Mouse (Mus musculus) limb, embryonic 13.5 days (tissue): ENCODE results near the gene Arih2. TPM values are rescaled to one million over a fixed set of nuclear protein-coding genes. Genes with fewer than 3 reads are reported as not detected.

Experiments
- ATAC-seq: fragments of 200-750 bp; cut with Nextera tagmentation; 2 replicates; pipeline ENCODE4 v1.8.0; 2017; ENCODE audit warnings: low read depth, moderate number of reproducible peaks, moderate TSS enrichment; ENCODE audit not compliant: low FRiP score
- H3K27ac ChIP-seq: fragments of 300-500 bp; sonication (generic); 2 replicates; pipeline ENCODE4 v1.5.1; 2015; ENCODE audit warnings: inconsistent platforms, mild to moderate bottlenecking, moderate library complexity
- H3K27me3 ChIP-seq: fragments of 300-500 bp; sonication (generic); 2 replicates; pipeline ENCODE4 v1.6.1; 2015; ENCODE audit warnings: mild to moderate bottlenecking, inconsistent platforms
- H3K36me3 ChIP-seq: fragments of 300-500 bp; sonication (generic); 2 replicates; pipeline ENCODE4 v1.6.1; 2015; ENCODE audit warnings: inconsistent platforms, mild to moderate bottlenecking, moderate library complexity
- H3K4me1 ChIP-seq: fragments of 300-500 bp; sonication (generic); 2 replicates; pipeline ENCODE4 v1.6.1; 2015; ENCODE audit warnings: inconsistent platforms
- H3K4me2 ChIP-seq: fragments of 300-500 bp; sonication (generic); replicated peaks from 2 replicates; pipeline ENCODE4 v1.6.1; 2015; ENCODE audit warnings: inconsistent platforms, mild to moderate bottlenecking, moderate library complexity
- H3K4me3 ChIP-seq: fragments of 300-500 bp; sonication (generic); 2 replicates; pipeline ENCODE4 v1.5.1; 2015; ENCODE audit warnings: moderate library complexity, mild to moderate bottlenecking, inconsistent platforms
- H3K9ac ChIP-seq: fragments of 300-500 bp; sonication (generic); 2 replicates; pipeline ENCODE4 v1.6.1; 2015; ENCODE audit warnings: mild to moderate bottlenecking, inconsistent platforms
- H3K9me3 ChIP-seq: fragments of 300-500 bp; sonication (generic); 2 replicates; pipeline ENCODE4 v1.6.1; 2016; ENCODE audit warnings: inconsistent platforms
- WGBS: fragments of 180-500 bp; shearing (Covaris S2); methylation state at CpG from one replicate; pipeline ENCODE4 v1.1.7; 2015; 5-methylcytosine and 5-hydroxymethylcytosine counted together
- polyA plus RNA-seq: library from polyadenylated mRNA; unstranded; fragments of >200 nt; fragmentation: Nextera tagmentation; extraction: Ambion mirVana; gene quantifications from 2 replicates; pipeline ENCODE4 v1.2.1, GENCODE M21; 2015

Arih2 gene
- polyA plus RNA-seq, 1 experiment from 2014 or later = 59.7 TPM

DNA sequence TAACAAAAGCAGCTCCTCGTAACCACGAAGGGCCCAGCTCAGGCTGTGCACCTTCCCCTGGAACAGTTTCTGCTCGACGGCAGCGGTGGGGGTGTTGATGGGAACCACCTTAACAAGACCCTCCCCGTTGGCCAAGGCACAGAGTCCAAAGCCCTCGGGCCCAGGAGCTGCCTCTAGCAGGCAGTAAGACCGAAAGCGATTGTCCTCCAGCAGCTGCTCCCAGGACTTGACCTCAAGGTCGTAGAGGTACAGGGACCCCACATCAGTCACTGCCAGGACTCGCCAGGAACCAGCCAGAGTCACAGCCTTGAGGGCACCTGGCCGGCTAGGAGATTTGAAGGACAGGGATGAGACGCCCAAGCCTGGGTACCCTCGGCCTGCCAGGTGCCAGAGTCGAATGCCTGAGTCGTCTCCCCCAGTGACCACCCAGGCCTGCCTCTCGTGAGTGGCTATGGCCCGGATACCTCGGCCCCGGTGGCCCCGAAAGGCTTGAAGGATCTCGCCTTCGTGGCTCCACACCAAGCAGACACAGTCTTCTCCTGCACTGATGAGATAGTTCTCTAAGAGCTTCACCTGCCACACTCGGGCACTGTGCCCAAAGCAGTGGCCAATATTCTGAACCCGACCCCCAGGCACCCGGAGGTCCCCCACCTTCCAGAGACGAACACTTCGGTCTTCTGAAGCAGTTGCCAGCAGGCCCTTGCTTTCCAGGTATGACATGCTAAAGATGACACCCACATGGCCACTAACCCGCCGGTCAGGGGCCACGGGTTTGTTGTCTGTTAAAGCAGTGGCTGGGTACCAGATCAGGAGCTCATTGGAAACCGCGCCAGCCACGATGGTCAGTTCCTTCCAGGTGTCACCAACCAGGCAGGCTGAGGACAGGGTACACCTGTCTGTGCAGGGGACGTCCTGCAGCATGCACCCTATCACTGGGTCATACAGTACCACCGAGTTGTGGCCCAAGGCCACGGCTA is 73.6 kb downstream of the Arih2 start:
- Histone ChIP-seq H3K4me3 (peak overlapping the region; percentile 81; the same call in 1 of the 2 replicates), H3K4me1 (peaks cover 51% of the 10 kb centered on the region)

GRCm38 (mm10) chr9:108574921-108575320 is 74.3 kb downstream of the Arih2 start:
- Histone ChIP-seq H3K27me3 (no peaks in the 10 kb centered on the region), H3K9me3 (no peaks in the 10 kb centered on the region), H3K9ac (no peak overlapping the region), H3K27ac (no peak overlapping the region), H3K4me1 (peaks cover 57% of the 10 kb centered on the region), H3K4me3 (no peak overlapping the region; the same call in 1 of the 2 replicates), H3K4me2 (no peak overlapping the region), H3K36me3 (peaks cover 61% of the 10 kb centered on the region)
- 91% methylated on average over 12 of the region's 12 CpGs for WGBS
- ATAC-seq = no peak

More for the DNA sequence above, 73.6 kb downstream of the Arih2 start:
- Histone ChIP-seq H3K27ac (no peak overlapping the region), H3K27me3 (no peaks in the 10 kb centered on the region), H3K9ac (0 out of 2 replicates have a peak overlapping the region, but pooled peaks have one; percentile 0), H3K36me3 (peaks cover 60% of the 10 kb centered on the region), H3K4me2 (no peak overlapping the region), H3K9me3 (no peaks in the 10 kb centered on the region)
- WGBS = 85% methylated on average over 37 of the region's 37 CpGs
- ATAC-seq = no peak

DNA sequence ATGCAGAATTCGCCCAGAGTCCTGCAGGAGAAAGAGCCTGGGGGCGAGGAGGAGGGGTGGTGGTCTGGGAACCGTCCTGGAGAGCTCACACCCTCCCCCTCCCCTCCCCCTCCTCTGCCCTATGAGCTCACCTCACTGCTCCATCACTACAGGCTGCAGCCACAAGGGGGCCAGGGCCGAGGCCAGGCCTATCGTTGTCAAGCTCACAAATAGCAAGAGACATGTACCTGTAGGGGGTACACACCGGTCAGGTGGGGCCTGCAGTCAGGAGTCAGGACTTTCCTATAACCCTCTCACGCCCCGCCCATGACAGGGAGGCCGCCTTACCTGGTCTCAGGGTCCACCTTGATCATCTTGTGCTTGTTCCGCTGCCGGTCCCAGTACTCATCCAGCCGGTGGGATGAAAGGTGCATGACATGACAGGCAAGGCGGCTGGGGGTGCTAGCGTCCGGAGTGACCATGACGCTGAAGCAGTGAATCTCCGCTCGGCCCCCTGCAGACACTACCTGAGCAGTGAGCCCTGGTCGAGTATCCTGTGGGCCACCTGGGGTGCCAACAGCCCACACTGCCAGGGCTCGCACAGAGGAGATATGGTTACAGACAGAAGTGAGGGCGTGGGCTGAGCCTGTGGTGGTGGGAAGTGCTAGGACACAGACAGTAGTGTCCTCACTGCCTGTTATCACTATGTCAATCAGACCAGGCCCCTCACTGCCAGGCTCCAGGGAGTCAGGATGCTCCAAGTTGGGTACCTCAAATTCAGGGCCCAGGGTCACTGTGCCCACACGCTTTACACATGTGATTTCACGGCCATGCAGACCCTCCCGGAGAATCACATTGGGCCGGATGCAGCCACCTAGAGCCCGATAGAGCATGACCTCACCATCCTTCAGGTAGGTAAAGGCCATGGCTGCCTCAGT is 75.2 kb downstream of the Arih2 start:
- H3K4me2 ChIP-seq = no peak overlapping the region
- H3K4me3 ChIP-seq = no peak overlapping the region
- no peak overlapping the region for H3K9ac ChIP-seq
- no peaks in the 10 kb centered on the region for H3K27me3 ChIP-seq
- peaks cover 53% of the 10 kb centered on the region for H3K4me1 ChIP-seq
- ATAC-seq = no peak
- H3K36me3 ChIP-seq = peaks cover 61% of the 10 kb centered on the region
- H3K27ac ChIP-seq = no peak overlapping the region
- 57% methylated on average over 26 of the region's 26 CpGs for WGBS
- H3K9me3 ChIP-seq = no peaks in the 10 kb centered on the region

DNA sequence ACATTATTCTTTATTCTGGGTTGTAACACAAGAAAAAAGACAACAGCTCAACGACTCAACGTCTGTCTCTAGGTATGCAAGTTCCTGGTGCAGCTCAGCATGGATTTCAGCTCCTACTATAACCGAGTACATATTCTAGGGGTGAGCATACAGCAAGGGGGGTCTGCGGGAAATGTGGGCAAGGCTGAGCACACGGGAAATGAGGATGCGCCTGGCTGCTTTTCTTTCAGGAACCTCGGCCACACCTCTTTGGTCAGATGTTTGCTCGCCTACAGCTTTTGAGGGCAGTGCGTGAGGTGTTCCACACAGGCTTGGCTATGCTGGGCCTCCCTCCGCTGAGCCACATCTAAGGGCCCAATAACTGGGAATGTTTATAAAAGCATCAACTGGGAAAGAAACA is 76.9 kb downstream of the Arih2 start:
- Histone ChIP-seq H3K36me3 (peaks cover 61% of the 10 kb centered on the region), H3K9me3 (no peaks in the 10 kb centered on the region), H3K9ac (no peak overlapping the region), H3K4me3 (no peak overlapping the region), H3K27ac (no peak overlapping the region), H3K27me3 (no peaks in the 10 kb centered on the region), H3K4me1 (peaks cover 60% of the 10 kb centered on the region), H3K4me2 (no peak overlapping the region)
- ATAC-seq = no peak
- 84% methylated on average over 10 of the region's 10 CpGs for WGBS

GRCm38 (mm10) chr9:108571401-108571973 is 77.7 kb downstream of the Arih2 start:
- H3K9ac ChIP-seq = no peak overlapping the region
- H3K4me3 ChIP-seq = no peak overlapping the region
- H3K9me3 ChIP-seq = no peaks in the 10 kb centered on the region
- H3K27ac ChIP-seq = no peak overlapping the region
- H3K4me1 ChIP-seq = peaks cover 52% of the 10 kb centered on the region
- no peak for ATAC-seq
- WGBS = 93% methylated on average over 16 of the region's 16 CpGs
- H3K4me2 ChIP-seq = no peak overlapping the region; the same call in 1 of the 2 replicates
- H3K27me3 ChIP-seq = no peaks in the 10 kb centered on the region
- peaks cover 59% of the 10 kb centered on the region for H3K36me3 ChIP-seq

- H3K27me3 ChIP-seq = no peaks in the 10 kb centered on the region
- peaks cover 50% of the 10 kb centered on the region for H3K4me1 ChIP-seq
- peaks cover 54% of the 10 kb centered on the region for H3K36me3 ChIP-seq
- WGBS = 2% methylated on average over 40 of the region's 40 CpGs
- peak overlapping the region; percentile 78 for H3K9ac ChIP-seq
- peak overlapping the region; percentile 65 for H3K27ac ChIP-seq
- H3K4me3 ChIP-seq = peak overlapping the region; percentile 68
- no peaks in the 10 kb centered on the region for H3K9me3 ChIP-seq
- ATAC-seq = no peak
- H3K4me2 ChIP-seq = peak overlapping the region; percentile 99
Observed at GRCm38 (mm10) chr9:108570207-108570896, 78.8 kb downstream of the Arih2 start.

GRCm38 (mm10) chr9:108569381-108570206 is 79.6 kb downstream of the Arih2 start, which contains the start of gene Dalrd3:
Gene Dalrd3 (plus strand): TSS chr9:108569886.
- Histone ChIP-seq H3K9me3 (no peaks in the 10 kb centered on the region), H3K4me1 (peaks cover 43% of the 10 kb centered on the region), H3K9ac (peak within 1 kb of the TSS; percentile 78), H3K36me3 (peaks cover 54% of the 10 kb centered on the region), H3K4me2 (peak within 1 kb of the TSS; percentile 99), H3K27me3 (no peaks in the 10 kb centered on the region), H3K27ac (peak within 1 kb of the TSS; percentile 65), H3K4me3 (peak within 1 kb of the TSS; percentile 71)
- WGBS = 7% methylated on average over 42 of the region's 42 CpGs
- ATAC-seq = peak; percentile 63

GRCm38 (mm10) chr9:108568511-108568921 is 80.7 kb downstream of the Arih2 start:
- Histone ChIP-seq H3K4me3 (peak overlapping the region; percentile 71), H3K27me3 (no peaks in the 10 kb centered on the region), H3K27ac (peak overlapping the region; percentile 85; the same call in 1 of the 2 replicates), H3K9ac (peak overlapping the region; percentile 85; the same call in 1 of the 2 replicates), H3K36me3 (peaks cover 54% of the 10 kb centered on the region), H3K4me2 (peak overlapping the region; percentile 99), H3K4me1 (peaks cover 37% of the 10 kb centered on the region), H3K9me3 (no peaks in the 10 kb centered on the region)
- ATAC-seq = no peak
- WGBS = 81% methylated on average over 17 of the region's 17 CpGs

DNA sequence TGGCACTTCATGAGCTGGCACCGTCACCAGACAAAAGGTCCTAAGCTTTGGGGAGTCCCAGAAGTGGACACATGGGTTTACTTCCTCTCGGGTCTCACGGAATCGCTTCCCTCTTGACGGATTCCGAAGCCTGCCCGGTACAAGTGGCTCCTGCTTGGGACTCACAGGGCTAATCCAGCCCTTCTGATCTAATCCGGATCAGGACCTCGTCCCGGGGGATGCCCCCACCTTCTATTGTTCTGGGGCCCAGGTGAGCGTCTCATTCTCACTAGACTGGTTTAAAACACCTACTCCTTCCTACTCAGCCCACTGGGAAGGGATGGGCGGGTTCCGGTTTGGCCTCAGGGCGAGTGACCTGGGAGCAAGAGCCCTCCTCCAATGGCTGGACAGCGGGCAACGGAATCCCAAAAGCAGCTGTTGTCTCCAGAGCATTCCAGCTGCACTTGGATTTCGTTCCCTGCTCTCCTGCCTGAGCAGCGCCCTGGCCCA is 81.2 kb downstream of the Arih2 start:
- H3K4me1 ChIP-seq = peaks cover 37% of the 10 kb centered on the region
- H3K4me3 ChIP-seq = peak overlapping the region; percentile 71
- H3K9me3 ChIP-seq = no peaks in the 10 kb centered on the region
- ATAC-seq = no peak
- H3K9ac ChIP-seq = peak overlapping the region; percentile 85
- no peaks in the 10 kb centered on the region for H3K27me3 ChIP-seq
- peak overlapping the region; percentile 85 for H3K27ac ChIP-seq
- H3K36me3 ChIP-seq = peaks cover 54% of the 10 kb centered on the region
- peak overlapping the region; percentile 99 for H3K4me2 ChIP-seq
- WGBS = 12% methylated on average over 18 of the region's 18 CpGs
